Mouse (Mus musculus) hematopoietic multipotent progenitor cell, adult 10-12 weeks (in vitro differentiated cells): ENCODE measurements around the gene Vmn1r113. TPM values are rescaled to one million over a fixed set of nuclear protein-coding genes. Genes with fewer than 3 reads are reported as not detected.

Experiments used
- polyA plus RNA-seq: library from polyadenylated mRNA; stranded (reverse); fragments of >175 nt; gene quantifications from 2 replicates; pipeline ENCODE4 v1.2.3, GENCODE M21; 2012; ENCODE audit warnings: low replicate concordance

The Vmn1r113 gene
- not detected in 2 replicates for polyA plus RNA-seq

DNA sequence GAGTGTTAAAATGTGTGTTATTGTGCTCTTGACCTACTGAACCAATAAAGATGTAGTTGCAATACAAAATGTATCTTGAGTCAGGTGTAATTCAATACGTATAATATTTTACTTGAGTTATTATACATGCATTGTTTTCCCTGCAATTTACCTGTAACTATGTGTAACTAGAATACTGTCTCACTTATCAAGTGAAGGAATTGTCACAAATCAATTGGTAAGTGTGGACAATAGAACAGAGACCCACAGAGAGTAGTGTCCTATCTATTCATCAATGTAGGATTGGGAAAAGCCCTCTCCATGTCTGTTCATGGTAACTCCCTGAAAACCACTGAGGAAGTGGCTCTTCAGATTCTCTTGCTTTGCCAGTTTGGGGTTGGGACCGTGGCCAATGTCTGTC, at the start of gene Vmn1r113:
Vmn1r113 (plus strand) TSS at position 301 of the 400 bp plus-strand sequence.

GRCm38 (mm10) chr7:20770885-20771284, 16.2 kb upstream of the Vmn1r113 start, which contains the start of gene Vmn1r112:
Gene Vmn1r112, plus strand, starts transcription at chr7:20771185.

DNA sequence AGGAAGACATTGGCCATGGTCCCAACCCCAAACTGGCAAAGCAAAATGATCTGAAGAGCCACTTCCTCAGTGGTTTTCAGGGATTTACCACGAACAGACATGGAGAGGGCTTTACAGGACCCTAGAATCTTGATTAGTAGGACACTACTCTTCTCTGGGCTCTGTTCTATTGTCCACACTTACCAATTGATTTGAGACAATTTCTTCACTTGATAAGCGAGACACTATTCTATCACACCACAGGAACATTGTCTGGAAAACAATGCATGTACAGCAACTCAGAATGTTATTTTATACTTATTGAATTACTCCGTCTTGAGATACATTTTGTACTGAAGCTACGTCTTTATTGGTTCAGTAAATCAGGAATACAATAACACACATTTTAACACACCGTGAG, 25.0 kb downstream of the Vmn1r113 start, which contains the start of gene Vmn1r114:
Vmn1r114 (minus strand) TSS at position 101 of the 400 bp plus-strand sequence.

Other genes starting within 250 kb of the Vmn1r113 start
- gene Gm5726, start 241.5 kb upstream of the Vmn1r113 start, polyA plus RNA-seq: not detected in 2 replicates
- gene Gm4141, start 211.0 kb upstream of the Vmn1r113 start, polyA plus RNA-seq: not detected in 2 replicates
- gene Gm4513, start 188.3 kb upstream of the Vmn1r113 start, polyA plus RNA-seq: not detected in 2 replicates
- gene Vmn1r107, start 118.4 kb upstream of the Vmn1r113 start, polyA plus RNA-seq: not detected in 2 replicates
- not detected in 2 replicates for gene Vmn1r111, start 84.1 kb upstream of the Vmn1r113 start, polyA plus RNA-seq
- gene Gm10668, start 56.7 kb upstream of the Vmn1r113 start, polyA plus RNA-seq: not detected in 2 replicates
- not detected in 2 replicates for gene Vmn1r112, start 16.1 kb upstream of the Vmn1r113 start, polyA plus RNA-seq
- gene Vmn1r114, start 24.9 kb downstream of the Vmn1r113 start, polyA plus RNA-seq: not detected in 2 replicates
- not detected in 2 replicates for gene Vmn1r115, start 57.7 kb downstream of the Vmn1r113 start, polyA plus RNA-seq
- not detected in 2 replicates for gene Vmn1r116, start 85.0 kb downstream of the Vmn1r113 start, polyA plus RNA-seq
- gene Vmn1r117, start 96.8 kb downstream of the Vmn1r113 start, polyA plus RNA-seq: not detected in 2 replicates
- not detected in 2 replicates for gene Vmn1r118, start 125.1 kb downstream of the Vmn1r113 start, polyA plus RNA-seq
- not detected in 2 replicates for gene Vmn1r119, start 225.2 kb downstream of the Vmn1r113 start, polyA plus RNA-seq